Mouse (Mus musculus) right cerebral cortex, postnatal 10 days (tissue): ENCODE results near the gene Vmn1r32.

ENCODE experiments used
- DNase-seq, 2 experiments: peaks; one replicate each; pipeline ENCODE4 v3.0.0; 2021; ENCODE audit warnings: low spot score in 2 of 2

Gene Vmn1r32

GRCm38 (mm10) chr6:66559996-66560395, at the start of gene Vmn1r32:
Gene Vmn1r32 (minus strand): TSS chr6:66560096.
- no peak for DNase-seq

DNA sequence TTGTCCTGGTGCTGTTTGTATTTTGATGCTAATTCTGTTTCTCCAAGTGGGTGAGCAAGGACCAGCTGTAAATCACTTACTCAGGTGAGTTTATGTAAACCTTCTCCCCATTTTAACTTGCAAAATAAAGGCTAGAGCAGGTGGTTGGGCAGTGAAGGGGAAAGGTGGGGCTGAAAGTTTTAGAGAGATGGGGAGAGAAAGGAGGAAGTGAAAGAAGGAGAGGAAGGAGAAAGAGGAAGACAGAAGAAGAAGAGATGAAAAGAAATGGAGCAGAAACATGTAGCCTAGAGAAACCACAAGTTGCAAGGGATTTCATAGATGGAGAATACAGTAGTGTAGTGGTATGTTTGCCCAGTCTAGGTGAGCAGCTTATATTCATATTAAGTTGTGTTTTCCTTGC, 35.9 kb upstream of the Vmn1r32 start:
- no peak for DNase-seq

- DNase-seq = no peak
Measured at GRCm38 (mm10) chr6:66535966-66536365, 23.9 kb downstream of the Vmn1r32 start.

DNA sequence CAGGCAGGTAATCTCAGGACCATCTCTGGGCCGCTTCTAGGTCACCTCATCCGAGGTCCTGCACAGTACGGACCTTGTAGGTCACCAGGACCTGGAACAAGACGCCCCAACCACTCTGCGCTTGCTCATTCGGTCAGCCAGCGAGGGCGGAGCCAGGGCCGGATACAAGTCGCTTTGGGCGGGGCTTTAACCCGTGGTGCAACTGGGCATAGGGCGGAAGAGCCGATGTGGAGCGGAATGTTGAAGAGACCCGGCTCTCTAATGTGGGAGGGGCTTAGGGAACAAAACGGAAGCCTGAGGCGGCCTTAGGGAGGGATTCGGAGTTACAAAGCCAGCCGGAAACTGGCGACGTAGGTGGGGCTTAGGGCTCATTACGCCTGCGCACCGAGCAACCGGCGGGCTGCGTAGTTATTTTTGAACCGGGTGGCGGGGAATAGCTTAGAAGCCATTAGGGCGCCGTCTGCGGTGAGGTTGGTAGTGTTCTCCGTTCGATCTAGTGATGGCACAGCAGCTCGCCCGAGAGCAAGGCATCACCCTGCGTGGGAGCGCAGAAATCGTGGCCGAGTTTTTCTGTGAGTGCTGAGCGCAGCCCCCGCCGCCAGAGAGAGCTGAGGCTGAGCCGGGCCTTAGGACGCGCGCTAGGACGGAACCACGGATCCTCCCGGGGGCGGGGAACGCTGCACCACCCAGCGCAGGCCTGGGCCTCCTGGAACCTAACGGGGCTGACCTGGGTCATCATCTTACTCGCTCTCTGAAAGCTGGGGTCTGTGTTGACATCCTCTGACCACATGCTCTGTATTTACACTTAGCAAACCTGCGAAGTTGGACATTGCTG, 24.7 kb downstream of the Vmn1r32 start, which contains the start of gene Mad2l1:
Mad2l1 (plus strand) TSS at position 363 of the 835 bp plus-strand sequence.
- peak; percentile 97 to 98 for DNase-seq

DNA sequence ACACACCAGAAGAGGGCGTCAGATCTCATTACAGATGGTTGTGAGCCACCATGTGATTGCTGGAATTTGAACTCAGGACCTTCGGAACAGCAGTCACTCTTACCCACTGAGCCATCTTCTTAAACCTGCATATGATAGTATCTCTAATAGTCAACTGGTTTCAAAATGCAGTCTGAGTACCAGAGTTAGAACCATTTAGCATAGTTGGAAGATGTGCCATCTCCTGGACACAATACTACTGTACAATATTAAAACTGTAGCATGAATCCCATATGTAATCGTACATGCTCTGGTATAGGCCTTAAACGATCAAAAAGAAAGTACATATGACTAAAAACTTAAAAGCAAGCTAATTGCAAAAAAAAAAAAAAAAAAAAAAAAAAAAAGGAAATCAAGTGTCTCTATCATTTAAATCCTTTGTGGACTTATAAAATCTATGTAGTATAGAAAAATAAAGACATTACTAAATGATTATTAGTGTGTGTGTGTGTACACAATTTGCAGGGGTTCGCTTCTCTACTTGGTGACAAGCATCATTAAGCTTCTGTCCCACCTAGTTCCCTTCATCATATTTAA, 25.4 kb downstream of the Vmn1r32 start:
- peak in 1 of 2 experiments; percentile 24 for DNase-seq

GRCm38 (mm10) chr6:66533241-66533640, 26.7 kb downstream of the Vmn1r32 start:
- DNase-seq = no peak

DNA sequence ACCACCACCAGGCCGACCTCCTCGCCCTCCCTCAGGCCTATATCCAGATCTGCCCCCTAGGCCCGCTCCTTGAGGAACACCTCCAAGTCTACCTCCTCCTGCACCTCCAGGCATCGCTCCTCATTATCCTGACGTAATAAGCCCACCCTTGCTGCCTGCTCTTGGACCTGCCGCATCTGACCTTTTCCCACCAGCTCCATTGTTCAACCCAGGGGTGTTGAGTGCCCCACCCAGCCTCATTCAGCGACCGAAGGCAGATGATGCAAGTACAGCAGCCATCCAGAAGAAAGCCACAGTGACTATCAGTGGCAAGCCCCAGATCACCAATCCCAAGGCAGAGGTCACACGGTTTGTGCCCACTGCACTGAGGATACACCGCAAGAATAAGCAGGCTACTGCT, 31.5 kb downstream of the Vmn1r32 start:
- DNase-seq = no peak

DNA sequence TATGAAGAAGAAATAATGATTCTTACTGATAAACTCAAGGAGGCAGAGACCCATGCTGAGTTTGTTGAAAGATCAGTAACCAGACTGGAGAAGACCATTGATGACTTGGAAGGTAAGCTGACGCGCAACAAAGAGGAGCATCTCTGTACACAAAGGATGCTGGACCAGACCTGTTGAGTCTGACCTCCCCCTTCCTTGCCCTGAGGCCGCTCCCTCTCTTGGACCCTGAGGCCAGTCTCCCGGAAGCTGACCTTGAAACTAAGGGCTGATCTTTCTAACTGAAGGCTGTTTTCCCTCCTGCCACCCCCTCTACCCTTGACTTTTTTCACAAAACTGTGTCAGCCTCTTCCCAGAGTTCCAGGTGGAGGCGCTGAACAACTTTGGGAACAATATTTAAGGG, 43.5 kb downstream of the Vmn1r32 start:
- no peak for DNase-seq
